Mouse (Mus musculus): Measurements from ENCODE around the gene Sec14l2. TPM values are rescaled to one million over a fixed set of nuclear protein-coding genes. Genes with fewer than 3 reads are reported as not detected.

Gene Sec14l2
- polyA plus RNA-seq (2017; shearing (Covaris generic)), result 1 to 10 TPM in 1 of 2 experiments, under 1 TPM in 1; 0.77 to 2.8 TPM

GRCm38 (mm10) chr11:4122742-4123579 lies at the start of gene Sec14l2:
Sec14l2 (minus strand) TSS chr11:4123415.

GRCm38 (mm10) chr11:4159808-4160708 lies 36.8 kb upstream of the Sec14l2 start, which contains the start of the genes Ccdc157 and Sf3a1:
Ccdc157 (minus strand) TSS chr11:4160293.
Sf3a1 (plus strand) TSS chr11:4160350.

GRCm38 (mm10) chr11:4134986-4135935 lies 12.0 kb upstream of the Sec14l2 start, which contains the start of gene Rnf215:
Rnf215 (plus strand) TSS chr11:4135202.

GRCm38 (mm10) chr11:4095171-4096053 lies 27.8 kb downstream of the Sec14l2 start, which contains the start of gene Mtfp1:
Mtfp1 (minus strand) TSS chr11:4095445.

GRCm38 (mm10) chr11:4064627-4065122 lies 58.5 kb downstream of the Sec14l2 start, which contains the start of gene Sec14l3:
Sec14l3 (plus strand) TSS chr11:4064841.

Other genes starting within 250 kb of the Sec14l2 start
- gene 4921536K21Rik, start 228.3 kb downstream of the Sec14l2 start, polyA plus RNA-seq (2017; shearing (Covaris generic)), result not detected
- gene Dusp18, start 228.2 kb downstream of the Sec14l2 start, polyA plus RNA-seq (2017; shearing (Covaris generic)), result under 1 TPM; 0.30 to 0.42 TPM
- gene Slc35e4, start 208.8 kb downstream of the Sec14l2 start, polyA plus RNA-seq (2017; shearing (Covaris generic)), result 1 to 10 TPM; 3.9 to 4.0 TPM
- gene Tcn2, start 191.3 kb downstream of the Sec14l2 start, polyA plus RNA-seq (2017; shearing (Covaris generic)), result 10 to 100 TPM; 17.7 to 51.7 TPM
- gene Pes1, start 159.4 kb downstream of the Sec14l2 start, polyA plus RNA-seq (2017; shearing (Covaris generic)), result 10 to 100 TPM; 73.5 to 86.3 TPM
- gene 4930556J24Rik, start 146.6 kb downstream of the Sec14l2 start, polyA plus RNA-seq (2017; shearing (Covaris generic)), result under 1 TPM; 0.29 to 0.88 TPM
- 1 to 10 TPM in 1 of 2 experiments, under 1 TPM in 1; 0.33 to 1.8 TPM for gene Gal3st1, start 139.8 kb downstream of the Sec14l2 start, polyA plus RNA-seq (2017; shearing (Covaris generic))
- gene Sec14l4, start 92.0 kb downstream of the Sec14l2 start, polyA plus RNA-seq (2017; shearing (Covaris generic)), result under 1 TPM in 1 of 2 experiments, not detected in 1; 0.75 TPM
- 1 to 10 TPM in 1 of 2 experiments, under 1 TPM in 1; 0.19 to 1.5 TPM for gene Sec14l3, start 58.6 kb downstream of the Sec14l2 start, polyA plus RNA-seq (2017; shearing (Covaris generic))
- 1 to 10 TPM; 1.9 to 4.1 TPM for gene Mtfp1, start 28.0 kb downstream of the Sec14l2 start, polyA plus RNA-seq (2017; shearing (Covaris generic))
- 10 to 100 TPM; 43.2 to 52.4 TPM for gene Rnf215, start 11.8 kb upstream of the Sec14l2 start, polyA plus RNA-seq (2017; shearing (Covaris generic))
- gene Ccdc157, start 36.9 kb upstream of the Sec14l2 start, polyA plus RNA-seq (2017; shearing (Covaris generic)), result 1 to 10 TPM; 4.4 to 9.4 TPM
- 10 to 100 TPM; 69.4 to 69.8 TPM for gene Sf3a1, start 36.9 kb upstream of the Sec14l2 start, polyA plus RNA-seq (2017; shearing (Covaris generic))
- 100 to 1,000 TPM; 110 to 134 TPM for gene Tbc1d10a, start 63.4 kb upstream of the Sec14l2 start, polyA plus RNA-seq (2017; shearing (Covaris generic))
- gene Castor1, start 94.8 kb upstream of the Sec14l2 start, polyA plus RNA-seq (2017; shearing (Covaris generic)), result 10 to 100 TPM; 45.3 to 46.4 TPM
- gene Osm, start 113.0 kb upstream of the Sec14l2 start, polyA plus RNA-seq (2017; shearing (Covaris generic)), result 10 to 100 TPM; 27.4 to 46.4 TPM
- gene Lif, start 134.1 kb upstream of the Sec14l2 start, polyA plus RNA-seq (2017; shearing (Covaris generic)), result 1 to 10 TPM in 1 of 2 experiments, under 1 TPM in 1; 0.09 to 3.4 TPM